Mouse (Mus musculus) lung, postnatal 0 days (tissue): ENCODE data around the gene Krt36.

Experiments
- CTCF ChIP-seq: IDR thresholded peaks from 2 replicates; pipeline ENCODE4 v1.5.1; 2016; ENCODE audit warnings: antibody characterized with exemption, mild to moderate bottlenecking
- EP300 ChIP-seq: IDR thresholded peaks from 2 replicates; pipeline ENCODE4 v1.6.1; 2016; ENCODE audit warnings: antibody characterized with exemption, mild to moderate bottlenecking, control low read depth

DNA sequence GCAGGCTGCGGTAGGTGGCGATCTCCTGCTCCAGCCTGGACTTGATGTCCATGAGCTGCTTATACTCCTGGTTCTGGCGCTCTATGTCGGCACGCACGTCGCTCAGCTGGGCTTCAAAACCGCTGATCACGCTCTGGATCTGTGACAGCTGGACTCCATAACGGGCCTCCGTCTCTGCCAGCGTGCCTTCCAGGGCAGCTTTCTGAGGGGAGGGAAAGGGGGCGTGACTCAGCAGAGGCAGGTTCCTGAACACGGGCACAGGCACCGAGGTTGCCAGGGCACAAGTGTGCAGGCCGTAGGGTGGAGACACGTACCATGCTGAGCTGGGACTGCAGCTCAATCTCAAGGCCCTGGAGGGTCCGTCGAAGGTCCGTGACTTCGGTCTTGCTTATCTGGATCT lies 35.5 kb upstream of the Krt36 start:
- no peak for TF ChIP-seq CTCF
- TF ChIP-seq EP300: no peak
